Mouse (Mus musculus): Measurements from ENCODE around the gene Mcm3. TPM values are rescaled to one million over a fixed set of nuclear protein-coding genes. Genes with fewer than 3 reads are reported as not detected.

Gene Mcm3
- polyA plus RNA-seq (2017; shearing (Covaris generic)): 57.8 TPM

DNA sequence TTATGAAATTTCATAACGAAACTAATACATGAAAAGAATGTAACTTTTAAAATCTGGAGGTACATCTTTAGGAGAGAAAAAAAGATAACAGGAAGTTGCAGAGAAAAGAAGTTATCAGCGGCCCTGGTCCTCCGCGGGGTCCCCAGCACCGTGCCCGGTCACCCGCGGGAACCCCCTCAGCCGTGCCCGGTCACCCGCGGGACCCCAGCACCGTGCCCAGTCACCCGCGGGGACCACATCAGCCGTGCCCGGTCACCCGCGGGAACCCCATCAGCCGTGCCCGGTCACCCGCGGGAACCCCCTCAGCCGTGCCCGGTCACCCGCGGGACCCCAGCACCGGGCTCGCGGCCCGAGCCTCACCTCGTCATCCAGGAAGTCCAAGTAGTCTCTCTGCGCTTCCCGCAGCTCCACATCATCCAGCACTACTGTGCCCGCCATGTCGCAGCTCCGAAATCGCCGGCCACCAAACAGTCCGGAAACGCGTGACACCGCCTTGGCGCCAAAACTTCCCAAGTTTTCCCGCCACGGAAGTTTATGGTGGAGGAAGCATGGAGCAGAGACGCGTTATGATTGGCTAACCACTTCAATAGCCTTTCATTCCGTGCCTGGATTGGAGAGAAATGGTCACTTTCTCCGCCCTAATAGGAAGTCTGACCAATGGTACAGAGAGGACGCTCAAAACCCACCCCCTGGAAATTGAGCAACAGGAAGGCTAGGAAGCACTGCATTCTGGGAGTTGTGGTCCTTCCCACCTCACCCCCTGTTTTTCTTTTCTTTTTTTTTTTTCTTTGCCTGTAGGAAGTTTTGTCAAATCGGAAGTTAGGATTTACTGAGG, at the start of gene Mcm3:
Mcm3 (minus strand) TSS at position 542 of the 835 bp plus-strand sequence.

DNA sequence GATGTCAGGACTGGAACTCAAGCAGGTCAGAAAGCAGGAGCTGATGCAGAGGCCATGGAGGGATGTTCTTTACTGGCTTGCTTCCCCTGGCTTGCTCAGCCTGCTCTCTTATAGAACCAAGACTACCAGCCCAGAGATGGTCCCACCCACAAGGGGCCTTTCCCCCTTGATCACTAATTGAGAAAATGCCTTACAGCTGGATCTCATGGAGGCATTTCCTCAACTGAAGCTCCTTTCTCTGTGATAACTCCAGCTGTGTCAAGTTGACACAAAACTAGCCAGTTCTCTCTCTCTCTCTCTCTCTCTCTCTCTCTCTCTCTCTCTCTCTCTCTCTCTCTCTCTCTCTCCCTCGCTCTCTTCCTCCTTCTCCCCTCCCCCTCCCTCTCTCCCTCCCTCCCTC, 29.6 kb downstream of the Mcm3 start, which contains the start of gene Il17f:
Il17f (minus strand) TSS at position 101 of the 400 bp plus-strand sequence.

Other genes with a start within 250 kb of the Mcm3 start
- gene Pkhd1, start 202.2 kb downstream of the Mcm3 start, polyA plus RNA-seq (2017; shearing (Covaris generic)): not detected
- not detected for gene Il17a, start 89.4 kb downstream of the Mcm3 start, polyA plus RNA-seq (2017; shearing (Covaris generic))
- not detected for gene Il17f, start 29.7 kb downstream of the Mcm3 start, polyA plus RNA-seq (2017; shearing (Covaris generic))
- gene Paqr8, start 70.3 kb upstream of the Mcm3 start, polyA plus RNA-seq (2017; shearing (Covaris generic)): 9.8 TPM
- gene Efhc1, start 131.3 kb upstream of the Mcm3 start, polyA plus RNA-seq (2017; shearing (Covaris generic)): 0.33 TPM